Mouse (Mus musculus): Measurements from ENCODE around the gene Slc46a1. TPM values are rescaled to one million over a fixed set of nuclear protein-coding genes. Genes with fewer than 3 reads are reported as not detected.

Slc46a1 gene
- polyA plus RNA-seq, 1 experiment from 2014 or later: 17.1 TPM

DNA sequence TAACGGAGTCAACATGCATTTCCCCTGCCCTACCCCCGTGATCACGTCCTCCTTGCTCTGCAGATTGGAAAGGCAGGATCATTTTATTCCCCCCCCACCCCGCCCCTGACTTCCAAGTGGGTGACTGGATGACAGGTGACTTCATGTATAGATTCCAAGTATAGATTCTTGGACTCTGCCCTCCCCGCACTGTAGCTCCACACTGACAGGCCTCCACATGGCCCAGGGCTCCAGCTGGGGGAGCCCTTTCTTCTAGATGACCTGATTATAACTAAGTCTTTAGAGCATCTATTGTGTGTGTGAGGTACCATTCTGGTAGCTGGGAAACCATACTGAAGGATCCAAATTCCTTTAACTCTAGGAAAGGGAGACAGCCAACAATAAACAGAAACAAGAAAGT is 2.8 kb upstream of the Slc46a1 start:
- no peak for ATAC-seq (ENCODE audit: low FRiP score, low read depth)
- Histone ChIP-seq H3K4me2 (replicated peaks) (no peak overlapping the region), H3K27ac (no peak overlapping the region), H3K9ac (no peak overlapping the region), H3K27me3 (no peaks in the 10 kb centered on the region), H3K4me3 (no peak overlapping the region), H3K4me1 (peaks cover 24% of the 10 kb centered on the region), H3K9me3 (no peaks in the 10 kb centered on the region), H3K36me3 (no peaks in the 10 kb centered on the region)
- WGBS: 70% methylated on average over 5 of the region's 5 CpGs

DNA sequence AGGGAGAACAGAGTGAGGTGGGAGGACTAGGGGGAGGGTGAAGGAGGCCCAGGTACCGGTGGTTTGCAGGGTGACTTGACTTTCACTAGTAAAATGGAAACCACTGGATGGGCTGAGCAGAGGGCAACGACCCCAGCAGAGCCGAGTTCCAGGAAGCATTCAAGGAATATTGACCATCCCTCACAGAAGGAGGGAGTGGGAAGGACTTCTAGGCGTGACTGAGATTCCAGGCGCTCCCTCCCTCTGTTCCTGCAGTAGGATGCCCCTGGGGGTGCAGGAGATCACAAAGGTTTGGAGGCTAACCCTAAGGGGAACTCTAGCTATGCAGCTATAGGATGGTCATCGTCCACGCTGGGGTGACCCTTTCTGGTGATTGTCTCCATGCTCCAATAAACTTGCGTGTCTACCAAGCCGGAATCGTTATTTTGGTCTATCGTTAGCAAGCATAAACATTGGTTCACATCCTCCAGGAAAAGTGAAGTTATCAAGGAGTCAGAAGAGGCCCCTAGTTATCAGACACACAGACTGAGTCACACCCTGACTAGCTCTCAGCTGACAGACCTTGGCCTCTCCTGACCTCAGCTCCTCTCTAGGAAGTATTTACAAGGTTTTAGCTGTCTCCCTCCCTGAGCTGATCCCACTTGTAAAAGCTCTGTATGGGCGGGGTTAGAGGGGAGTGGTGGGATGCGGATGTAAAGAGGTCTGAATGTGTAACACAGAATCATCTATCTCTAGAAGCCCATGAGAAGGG is 2.0 kb upstream of the Slc46a1 start:
- ATAC-seq (ENCODE audit: low FRiP score, low read depth): no peak
- no peaks in the 10 kb centered on the region for H3K9me3 ChIP-seq
- WGBS: 52% methylated on average over 13 of the region's 13 CpGs
- no peaks in the 10 kb centered on the region; the same call in 1 of the 2 replicates for H3K36me3 ChIP-seq
- no peak overlapping the region for H3K9ac ChIP-seq
- peaks cover 26% of the 10 kb centered on the region for H3K4me1 ChIP-seq
- no peak overlapping the region for H3K4me3 ChIP-seq
- H3K27me3 ChIP-seq: no peaks in the 10 kb centered on the region
- H3K27ac ChIP-seq: no peak overlapping the region
- H3K4me2 ChIP-seq (replicated peaks): no peak overlapping the region

DNA sequence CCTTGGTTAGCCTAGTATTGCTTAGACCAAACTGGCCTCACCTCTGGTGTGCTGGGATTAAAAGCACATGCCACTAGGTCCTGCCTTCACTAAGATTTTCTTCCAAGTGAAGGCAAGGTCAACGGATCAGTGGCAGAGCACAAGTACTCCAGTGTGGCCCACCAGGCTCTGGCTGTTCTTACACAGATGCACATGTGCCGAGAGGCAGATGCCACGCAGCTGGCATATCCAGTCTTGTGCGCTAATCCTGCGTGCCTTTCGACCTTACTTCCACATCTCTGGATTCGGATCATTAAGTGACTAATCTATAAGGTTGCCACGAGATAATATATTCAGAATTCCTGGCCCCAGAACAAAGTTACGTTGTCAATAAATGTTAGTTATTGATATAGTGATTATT is 381 bp upstream of the Slc46a1 start:
- H3K9ac ChIP-seq: peak overlapping the region; percentile 91
- H3K27me3 ChIP-seq: no peaks in the 10 kb centered on the region
- no peak for ATAC-seq (ENCODE audit: low FRiP score, low read depth)
- H3K4me3 ChIP-seq: peak overlapping the region; percentile 78
- no peaks in the 10 kb centered on the region for H3K9me3 ChIP-seq
- peak overlapping the region; percentile 83 for H3K4me2 ChIP-seq (replicated peaks)
- 34% methylated on average over 9 of the region's 9 CpGs for WGBS
- H3K4me1 ChIP-seq: peaks cover 26% of the 10 kb centered on the region
- peak overlapping the region; percentile 98 for H3K27ac ChIP-seq
- peaks cover 4% of the 10 kb centered on the region; the same call in 1 of the 2 replicates for H3K36me3 ChIP-seq

DNA sequence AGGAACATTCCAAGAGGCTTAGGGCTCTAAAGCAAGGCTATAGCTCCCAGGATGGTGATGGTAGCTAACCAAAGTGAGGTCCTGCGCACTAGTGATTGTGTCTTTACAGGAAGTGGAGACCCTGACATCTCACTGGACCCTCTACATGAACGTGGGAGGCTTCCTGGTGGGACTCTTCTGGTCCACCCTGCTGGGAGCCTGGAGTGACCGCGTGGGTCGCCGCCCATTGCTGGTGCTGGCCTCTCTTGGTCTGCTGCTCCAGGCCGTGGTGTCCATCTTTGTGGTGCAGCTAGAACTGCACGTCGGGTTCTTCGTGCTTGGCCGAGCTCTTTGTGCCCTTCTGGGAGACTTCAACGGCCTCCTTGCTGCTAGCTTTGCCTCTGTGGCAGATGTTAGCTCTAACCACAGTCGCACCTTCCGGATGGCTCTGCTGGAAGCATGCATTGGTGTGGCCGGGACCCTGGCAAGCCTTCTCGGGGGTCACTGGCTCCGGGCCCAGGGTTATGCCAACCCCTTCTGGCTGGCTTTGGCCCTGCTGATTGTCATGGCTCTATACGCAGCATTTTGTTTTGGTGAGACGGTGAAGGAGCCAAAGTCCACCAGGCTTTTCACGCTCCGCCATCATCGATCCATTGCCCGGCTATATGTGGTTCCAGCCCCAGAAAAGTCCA is 880 bp downstream of the Slc46a1 start:
- ATAC-seq (ENCODE audit: low FRiP score, low read depth): no peak
- 73% methylated on average over 23 of the region's 23 CpGs for WGBS
- Histone ChIP-seq H3K9me3 (no peaks in the 10 kb centered on the region), H3K9ac (peak overlapping the region; percentile 91), H3K36me3 (peaks cover 11% of the 10 kb centered on the region), H3K27ac (peak overlapping the region; percentile 98), H3K4me1 (peaks cover 26% of the 10 kb centered on the region), H3K4me2 (replicated peaks) (peak overlapping the region; percentile 83), H3K4me3 (peak overlapping the region; percentile 78), H3K27me3 (no peaks in the 10 kb centered on the region)

DNA sequence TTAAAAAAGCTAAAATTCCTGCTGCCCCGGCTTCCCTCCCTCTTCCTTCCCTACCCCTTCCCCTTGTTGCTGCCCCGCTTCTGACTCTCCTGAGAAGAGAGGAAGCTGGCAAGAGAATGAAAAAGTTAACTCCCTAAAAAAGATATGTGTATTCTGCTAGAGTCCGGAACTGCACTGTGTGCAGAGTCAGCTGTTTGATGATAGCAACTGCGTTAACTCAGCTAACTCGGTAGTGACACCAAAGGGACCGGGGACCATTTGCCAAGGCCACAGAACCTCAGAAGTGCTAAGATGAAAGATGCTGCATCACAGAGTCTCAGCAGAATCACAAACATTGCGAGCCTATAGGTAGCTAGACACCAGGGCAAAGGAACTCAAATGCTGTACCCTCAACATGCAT is 2.0 kb downstream of the Slc46a1 start:
- no peak overlapping the region for H3K4me3 ChIP-seq
- H3K36me3 ChIP-seq: peaks cover 15% of the 10 kb centered on the region
- no peaks in the 10 kb centered on the region for H3K9me3 ChIP-seq
- ATAC-seq (ENCODE audit: low FRiP score, low read depth): no peak
- H3K27me3 ChIP-seq: no peaks in the 10 kb centered on the region
- WGBS: 81% methylated on average over 7 of the region's 7 CpGs
- H3K9ac ChIP-seq: no peak overlapping the region
- no peak overlapping the region for H3K27ac ChIP-seq
- H3K4me1 ChIP-seq: peaks cover 26% of the 10 kb centered on the region
- no peak overlapping the region for H3K4me2 ChIP-seq (replicated peaks)

DNA sequence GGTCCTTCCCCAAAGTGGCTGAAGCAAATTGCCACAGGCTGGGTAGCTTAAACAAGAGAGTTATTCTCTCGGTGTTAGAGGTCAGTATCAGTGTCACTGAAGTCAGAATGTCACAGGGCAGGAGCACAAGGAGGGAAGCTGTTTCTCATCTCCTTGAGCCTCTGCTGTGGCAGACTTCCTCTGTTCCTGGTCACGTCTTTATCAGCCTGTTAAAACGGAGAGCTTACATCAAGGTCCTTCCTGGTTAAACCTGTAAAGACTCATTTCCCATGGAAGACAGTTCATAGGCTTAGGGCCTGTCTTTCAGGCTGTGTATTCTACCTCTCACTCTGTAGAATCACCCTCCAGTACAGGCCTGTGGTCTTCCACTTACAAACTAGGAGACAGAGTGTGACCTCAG is 2.4 kb downstream of the Slc46a1 start:
- peaks cover 26% of the 10 kb centered on the region for H3K4me1 ChIP-seq
- no peaks in the 10 kb centered on the region for H3K9me3 ChIP-seq
- H3K4me2 ChIP-seq (replicated peaks): no peak overlapping the region
- no peak for ATAC-seq (ENCODE audit: low FRiP score, low read depth)
- H3K4me3 ChIP-seq: no peak overlapping the region
- H3K27me3 ChIP-seq: no peaks in the 10 kb centered on the region
- no peak overlapping the region for H3K27ac ChIP-seq
- 42% methylated on average over 3 of the region's 3 CpGs for WGBS
- peaks cover 15% of the 10 kb centered on the region for H3K36me3 ChIP-seq
- no peak overlapping the region for H3K9ac ChIP-seq

DNA sequence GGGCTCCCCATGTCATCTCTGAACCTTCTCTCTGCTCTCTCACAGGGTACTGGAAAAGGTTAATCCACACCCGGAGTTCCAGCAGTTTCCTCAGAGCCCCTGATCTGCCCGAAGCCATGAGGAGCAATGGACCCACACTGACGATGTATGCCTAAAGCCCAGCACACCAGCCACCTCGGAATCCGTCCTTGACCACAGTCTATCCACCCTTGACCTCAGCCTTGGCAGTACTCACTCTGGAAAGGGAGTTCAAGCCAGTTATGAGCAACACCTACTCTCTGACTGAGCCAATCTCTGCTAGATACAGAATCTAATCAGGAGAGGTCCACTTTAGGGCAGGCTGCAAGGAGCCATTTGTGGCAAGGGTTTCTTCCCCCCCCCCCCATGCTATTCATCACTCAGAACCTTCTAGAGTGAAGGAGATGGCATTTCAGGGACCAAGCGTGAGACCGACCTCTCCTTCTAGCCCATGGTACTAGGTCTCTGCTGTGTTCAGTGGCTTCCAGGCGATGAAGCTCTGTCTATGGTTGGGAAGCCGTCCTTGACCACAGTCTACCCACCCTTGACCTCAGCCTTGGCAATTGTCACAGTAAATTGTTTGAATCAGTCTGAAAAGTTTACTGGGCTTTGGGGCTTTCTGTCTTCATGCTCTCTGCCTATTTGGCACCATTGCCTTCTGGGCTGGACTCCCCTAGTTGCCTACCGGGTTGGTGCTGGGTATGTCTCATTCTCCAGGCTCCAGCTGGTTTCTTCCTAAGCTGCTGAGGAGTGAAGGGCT is 6.0 kb downstream of the Slc46a1 start:
- H3K36me3 ChIP-seq: peaks cover 15% of the 10 kb centered on the region
- H3K9ac ChIP-seq: no peak overlapping the region
- ATAC-seq (ENCODE audit: low FRiP score, low read depth): no peak
- H3K9me3 ChIP-seq: no peaks in the 10 kb centered on the region
- no peak overlapping the region for H3K27ac ChIP-seq
- peaks cover 11% of the 10 kb centered on the region for H3K4me1 ChIP-seq
- H3K4me3 ChIP-seq: no peak overlapping the region
- no peak overlapping the region for H3K4me2 ChIP-seq (replicated peaks)
- H3K27me3 ChIP-seq: no peaks in the 10 kb centered on the region
- 89% methylated on average over 10 of the region's 10 CpGs for WGBS

DNA sequence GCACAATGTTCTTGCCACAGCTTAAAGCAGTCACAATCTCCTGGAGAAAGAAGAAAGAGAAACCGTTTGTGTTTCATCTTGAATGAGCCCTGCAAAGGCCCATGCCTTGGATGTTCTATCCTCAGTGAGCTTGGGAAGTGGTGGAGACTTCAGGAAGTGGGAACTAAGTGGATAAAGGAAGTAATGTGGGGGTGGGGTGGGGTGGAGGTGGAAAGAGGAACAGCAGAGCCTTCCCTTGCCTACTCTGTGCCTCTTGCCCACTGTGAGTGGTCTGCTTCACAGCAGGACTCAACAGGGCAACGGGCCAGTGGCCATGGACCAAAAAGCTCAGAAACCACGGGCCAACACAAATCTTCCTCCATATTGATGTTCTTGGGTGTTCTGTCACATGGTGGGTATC is 9.8 kb downstream of the Slc46a1 start:
- no peak overlapping the region for H3K4me3 ChIP-seq
- 78% methylated on average over 3 of the region's 3 CpGs for WGBS
- no peaks in the 10 kb centered on the region for H3K9me3 ChIP-seq
- H3K27me3 ChIP-seq: no peaks in the 10 kb centered on the region
- no peaks in the 10 kb centered on the region for H3K4me1 ChIP-seq
- ATAC-seq (ENCODE audit: low FRiP score, low read depth): no peak
- no peak overlapping the region for H3K9ac ChIP-seq
- H3K4me2 ChIP-seq (replicated peaks): no peak overlapping the region
- no peak overlapping the region for H3K27ac ChIP-seq
- peaks cover 10% of the 10 kb centered on the region for H3K36me3 ChIP-seq

DNA sequence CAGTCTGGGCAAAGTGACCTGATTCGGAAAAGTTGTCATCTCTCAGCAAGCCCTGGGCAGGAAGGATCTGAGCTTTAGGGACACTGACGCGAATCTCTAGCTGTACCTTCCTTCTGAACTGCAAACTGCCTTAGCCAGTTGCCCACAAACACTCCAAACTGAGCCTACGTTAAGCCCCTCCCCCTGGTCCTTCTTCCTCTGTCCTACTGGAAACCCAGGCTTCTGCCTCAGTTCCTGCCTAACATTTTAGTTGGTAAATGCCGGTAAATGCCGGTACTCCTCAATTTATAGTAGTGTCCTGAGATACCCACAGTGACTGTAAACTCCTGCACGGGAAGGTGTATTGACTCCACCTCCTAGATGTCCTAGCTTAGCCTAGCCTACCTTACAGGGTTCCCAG is 18.1 kb downstream of the Slc46a1 start:
- Histone ChIP-seq H3K4me2 (replicated peaks) (no peak overlapping the region), H3K4me1 (no peaks in the 10 kb centered on the region), H3K4me3 (no peak overlapping the region), H3K27ac (no peak overlapping the region), H3K27me3 (peaks cover 64% of the 10 kb centered on the region), H3K9ac (no peak overlapping the region), H3K36me3 (no peaks in the 10 kb centered on the region), H3K9me3 (no peaks in the 10 kb centered on the region)
- 56% methylated on average over 7 of the region's 7 CpGs for WGBS
- no peak for ATAC-seq (ENCODE audit: low FRiP score, low read depth)

DNA sequence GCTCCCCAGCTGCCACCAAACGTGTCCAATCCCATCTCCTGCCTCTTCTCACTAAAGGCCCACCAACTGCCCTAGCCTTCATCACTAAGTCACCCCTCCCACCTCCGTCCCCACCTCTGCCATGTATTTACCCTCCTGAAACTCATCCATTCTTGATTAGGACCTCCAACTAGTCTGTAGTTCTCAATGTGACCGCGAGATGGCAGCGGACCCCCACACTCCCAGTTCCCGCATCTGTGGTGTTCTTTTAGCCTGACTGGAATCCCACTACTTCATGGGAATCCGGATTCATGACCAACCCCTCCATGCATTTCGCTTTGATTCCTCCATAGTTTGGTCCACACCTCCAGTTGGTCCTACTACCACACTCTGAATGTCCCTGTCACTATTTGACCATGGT is 22.7 kb downstream of the Slc46a1 start:
- no peaks in the 10 kb centered on the region for H3K9me3 ChIP-seq
- peaks cover 8% of the 10 kb centered on the region for H3K4me1 ChIP-seq
- no peaks in the 10 kb centered on the region for H3K36me3 ChIP-seq
- no peak for ATAC-seq (ENCODE audit: low FRiP score, low read depth)
- WGBS: 2% methylated on average over 8 of the region's 8 CpGs
- H3K9ac ChIP-seq: no peak overlapping the region
- H3K4me2 ChIP-seq (replicated peaks): no peak overlapping the region
- no peak overlapping the region for H3K27ac ChIP-seq
- no peak overlapping the region for H3K4me3 ChIP-seq
- H3K27me3 ChIP-seq: peaks cover 87% of the 10 kb centered on the region

DNA sequence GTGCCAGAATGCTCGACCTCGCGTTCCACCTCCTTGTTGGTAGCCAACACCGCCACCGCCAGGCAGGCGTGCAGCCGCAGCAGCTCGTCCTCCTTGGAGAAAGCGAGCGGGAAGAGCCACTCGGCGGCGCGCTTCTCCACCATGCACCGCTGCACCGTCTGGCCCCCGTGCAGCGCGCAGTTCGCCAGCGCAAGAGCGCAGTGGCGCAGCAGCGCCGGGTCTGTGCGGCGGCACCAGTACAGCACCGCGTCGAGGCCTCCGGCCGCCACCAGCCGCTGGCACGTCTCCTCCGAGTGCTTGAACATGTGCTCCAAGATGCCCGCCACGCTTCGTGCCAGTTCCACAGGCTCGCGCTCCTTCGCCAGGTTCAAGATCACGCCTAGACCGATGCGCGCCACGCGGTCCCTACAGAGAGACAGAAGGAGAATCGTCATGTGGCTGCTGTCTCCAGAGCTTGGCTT is 25.3 kb downstream of the Slc46a1 start:
- peak overlapping the region; percentile 20 for H3K4me3 ChIP-seq
- no peak for ATAC-seq (ENCODE audit: low FRiP score, low read depth)
- 0 out of 2 replicates have a peak overlapping the region, but pooled peaks have one; percentile 8 for H3K9ac ChIP-seq
- peaks cover 89% of the 10 kb centered on the region for H3K27me3 ChIP-seq
- H3K4me1 ChIP-seq: peaks cover 8% of the 10 kb centered on the region
- H3K4me2 ChIP-seq (replicated peaks): peak overlapping the region; percentile 58
- H3K9me3 ChIP-seq: no peaks in the 10 kb centered on the region
- WGBS: 10% methylated on average over 48 of the region's 48 CpGs
- H3K27ac ChIP-seq: no peak overlapping the region
- no peaks in the 10 kb centered on the region for H3K36me3 ChIP-seq

DNA sequence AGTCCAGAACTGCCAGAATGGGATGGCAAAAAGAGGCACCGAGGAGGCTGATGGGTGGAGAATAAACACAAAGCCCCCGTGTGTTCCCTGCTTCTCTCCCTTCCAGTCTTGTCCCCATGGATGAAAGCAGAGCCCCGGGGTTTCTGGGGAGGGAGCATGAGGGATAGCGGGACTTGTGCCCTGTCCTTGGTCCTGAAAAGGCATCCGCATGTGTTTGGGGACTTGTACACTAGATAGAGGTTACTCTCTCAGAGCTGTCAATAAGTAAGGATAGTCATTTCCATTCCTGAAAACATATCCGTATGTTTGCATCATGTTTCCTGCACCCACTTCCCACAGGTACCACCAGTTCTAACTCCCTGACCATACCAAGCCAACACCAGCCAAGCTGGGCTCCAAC is 30.4 kb downstream of the Slc46a1 start:
- Histone ChIP-seq H3K9me3 (no peaks in the 10 kb centered on the region), H3K36me3 (no peaks in the 10 kb centered on the region), H3K27me3 (peaks cover 80% of the 10 kb centered on the region), H3K9ac (no peak overlapping the region), H3K27ac (no peak overlapping the region), H3K4me1 (peaks cover 16% of the 10 kb centered on the region), H3K4me2 (replicated peaks) (no peak overlapping the region), H3K4me3 (no peak overlapping the region)
- ATAC-seq (ENCODE audit: low FRiP score, low read depth): no peak
- WGBS: 4% methylated on average over 6 of the region's 6 CpGs

All from limb, embryonic 13.5 days (tissue).